Mouse (Mus musculus) mature B cell (primary cell): ENCODE results near the gene Opa1.

ENCODE experiments used
- in situ Hi-C: fragments of 300-500 bp; cut with MboI; formaldehyde crosslinking; loops from 2 replicates; pipeline ENCODE4 v1.14.3; 2019

The Opa1 gene

GRCm38 (mm10) chr16:29656187-29656825 is 77.2 kb downstream of the Opa1 start:
- in situ Hi-C loops, result no loop called here

GRCm38 (mm10) chr16:29656901-29657300 is 77.8 kb downstream of the Opa1 start:
- in situ Hi-C loops, result no loop called here

GRCm38 (mm10) chr16:29657650-29658548 is 78.8 kb downstream of the Opa1 start:
- in situ Hi-C loops, result no loop called here

- in situ Hi-C loops, result no loop called here
Measured at GRCm38 (mm10) chr16:29659101-29659810, 80.1 kb downstream of the Opa1 start.

GRCm38 (mm10) chr16:29663042-29663758 is 84.1 kb downstream of the Opa1 start:
- in situ Hi-C loops, result no loop called here

GRCm38 (mm10) chr16:29664392-29664791 is 85.3 kb downstream of the Opa1 start:
- in situ Hi-C loops, result no loop called here

GRCm38 (mm10) chr16:29666991-29667701 is 88.0 kb downstream of the Opa1 start:
- in situ Hi-C loops, result no loop called here

- in situ Hi-C loops, result no loop called here
Measured at GRCm38 (mm10) chr16:29667702-29668061, 88.5 kb downstream of the Opa1 start.

- in situ Hi-C loops, result no loop called here
Measured at GRCm38 (mm10) chr16:29668451-29668850, 89.3 kb downstream of the Opa1 start.

GRCm38 (mm10) chr16:29670806-29671205 is 91.7 kb downstream of the Opa1 start:
- in situ Hi-C loops, result no loop called here

- in situ Hi-C loops, result no loop called here
Measured at GRCm38 (mm10) chr16:29673230-29673629, 94.1 kb downstream of the Opa1 start.

GRCm38 (mm10) chr16:29679607-29680006 is 100.5 kb downstream of the Opa1 start:
- in situ Hi-C loops, result no loop called here

- in situ Hi-C loops, result no loop called here
Measured at GRCm38 (mm10) chr16:29680548-29681175, 101.5 kb downstream of the Opa1 start.

- in situ Hi-C loops, result no loop called here
Measured at GRCm38 (mm10) chr16:29682555-29683431, 103.7 kb downstream of the Opa1 start.

GRCm38 (mm10) chr16:29683563-29683962 is 104.4 kb downstream of the Opa1 start:
- in situ Hi-C loops, result no loop called here

GRCm38 (mm10) chr16:29684111-29684510 is 105.0 kb downstream of the Opa1 start:
- in situ Hi-C loops, result no loop called here

- in situ Hi-C loops, result no loop called here
Measured at GRCm38 (mm10) chr16:29684641-29685040, 105.5 kb downstream of the Opa1 start.

- in situ Hi-C loops, result no loop called here
Measured at GRCm38 (mm10) chr16:29686141-29686540, 107.0 kb downstream of the Opa1 start.

GRCm38 (mm10) chr16:29687987-29688885 is 109.1 kb downstream of the Opa1 start:
- in situ Hi-C loops, result no loop called here
